Mouse (Mus musculus): ENCODE data around the gene Rbm20. TPM values are rescaled to one million over a fixed set of nuclear protein-coding genes. Genes with fewer than 3 reads are reported as not detected.

Rbm20 gene
- polyA plus RNA-seq, 1 experiment: not detected

GRCm38 (mm10) chr19:53836569-53837454 lies 159.7 kb downstream of the Rbm20 start:
- WGBS: 33% methylated on average over 6 of the region's 6 CpGs
- H3K4me1 ChIP-seq (ENCODE audit: control insufficient read depth, insufficient read depth, low read length): peaks cover 10% of the 10 kb centered on the region
- H3K27ac ChIP-seq (ENCODE audit: insufficient read depth, low read depth, low read length): peak overlapping the region; percentile 18
- H3K4me3 ChIP-seq (ENCODE audit: insufficient read depth, low read depth, low read length): no peak overlapping the region
- TF ChIP-seq POLR2A (IDR thresholded peaks at IDR 0.05; ENCODE audit: insufficient read depth, low read depth, low read length) (no peak), CTCF (IDR thresholded peaks at IDR 0.05; ENCODE audit: insufficient read depth, low read depth, low read length) (no peak)

GRCm38 (mm10) chr19:53838850-53839249 lies 161.7 kb downstream of the Rbm20 start:
- WGBS: 47% methylated on average over 9 of the region's 9 CpGs
- H3K4me1 ChIP-seq (ENCODE audit: control insufficient read depth, insufficient read depth, low read length): peaks cover 10% of the 10 kb centered on the region
- H3K4me3 ChIP-seq (ENCODE audit: insufficient read depth, low read depth, low read length): no peak overlapping the region
- no peak for TF ChIP-seq POLR2A (IDR thresholded peaks at IDR 0.05; ENCODE audit: insufficient read depth, low read depth, low read length)
- TF ChIP-seq CTCF (IDR thresholded peaks at IDR 0.05; ENCODE audit: insufficient read depth, low read depth, low read length): no peak
- H3K27ac ChIP-seq (ENCODE audit: insufficient read depth, low read depth, low read length): no peak overlapping the region

- 75% methylated on average over 6 of the region's 6 CpGs for WGBS
- Histone ChIP-seq H3K27ac (ENCODE audit: insufficient read depth, low read depth, low read length) (no peak overlapping the region), H3K4me3 (ENCODE audit: insufficient read depth, low read depth, low read length) (no peak overlapping the region), H3K4me1 (ENCODE audit: control insufficient read depth, insufficient read depth, low read length) (peaks cover 10% of the 10 kb centered on the region)
- TF ChIP-seq POLR2A (IDR thresholded peaks at IDR 0.05; ENCODE audit: insufficient read depth, low read depth, low read length): no peak
- no peak for TF ChIP-seq CTCF (IDR thresholded peaks at IDR 0.05; ENCODE audit: insufficient read depth, low read depth, low read length)
Measured at GRCm38 (mm10) chr19:53839837-53840236, 162.7 kb downstream of the Rbm20 start.

DNA sequence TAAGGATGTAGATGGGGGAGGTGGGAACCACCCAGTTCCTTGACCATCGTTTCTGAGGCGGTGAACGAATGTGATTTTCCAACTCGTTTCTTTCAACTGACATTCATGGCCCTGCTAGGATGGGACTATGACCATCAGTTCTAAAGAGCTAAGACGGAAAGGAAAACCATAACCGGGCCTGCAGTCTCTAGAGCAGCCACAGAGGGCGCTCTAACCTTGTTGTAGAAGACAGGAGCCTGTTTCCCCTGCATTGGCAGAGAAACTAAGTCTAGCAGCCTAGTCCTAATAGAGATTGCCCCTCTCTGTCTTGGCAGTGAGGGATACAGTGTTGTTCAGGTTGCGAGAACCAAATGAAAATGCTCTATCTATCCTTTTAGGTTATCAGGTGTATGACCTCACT lies 164.8 kb downstream of the Rbm20 start:
- no peak for TF ChIP-seq POLR2A (IDR thresholded peaks at IDR 0.05; ENCODE audit: insufficient read depth, low read depth, low read length)
- Histone ChIP-seq H3K4me1 (ENCODE audit: control insufficient read depth, insufficient read depth, low read length) (peaks cover 5% of the 10 kb centered on the region), H3K4me3 (ENCODE audit: insufficient read depth, low read depth, low read length) (no peak overlapping the region), H3K27ac (ENCODE audit: insufficient read depth, low read depth, low read length) (no peak overlapping the region)
- WGBS: 72% methylated on average over 8 of the region's 8 CpGs

DNA sequence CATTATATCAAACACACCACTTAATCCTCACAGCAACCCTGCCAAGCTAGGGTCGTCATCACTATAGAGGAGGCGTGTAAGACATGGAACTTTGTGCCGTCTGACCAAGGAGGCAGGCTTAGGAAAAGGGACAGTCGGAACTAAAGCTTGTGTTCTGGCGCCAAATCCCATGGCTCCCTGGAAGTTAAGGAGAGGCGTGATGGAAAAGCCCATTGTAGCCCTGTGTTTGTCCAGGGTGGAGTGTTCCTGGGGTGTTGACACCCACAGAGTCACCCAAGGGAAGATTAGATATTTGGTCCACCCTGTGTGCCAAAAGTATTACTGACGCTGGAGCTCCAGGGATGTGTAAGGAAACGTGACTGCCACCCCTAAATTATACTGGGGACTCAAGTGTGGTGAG lies 166.9 kb downstream of the Rbm20 start:
- Histone ChIP-seq H3K4me1 (ENCODE audit: control insufficient read depth, insufficient read depth, low read length) (peaks cover under 1% of the 10 kb centered on the region), H3K4me3 (ENCODE audit: insufficient read depth, low read depth, low read length) (no peak overlapping the region), H3K27ac (ENCODE audit: insufficient read depth, low read depth, low read length) (no peak overlapping the region)
- TF ChIP-seq POLR2A (IDR thresholded peaks at IDR 0.05; ENCODE audit: insufficient read depth, low read depth, low read length): no peak
- no peak for TF ChIP-seq CTCF (IDR thresholded peaks at IDR 0.05; ENCODE audit: insufficient read depth, low read depth, low read length)
- WGBS: 90% methylated on average over 8 of the region's 8 CpGs

DNA sequence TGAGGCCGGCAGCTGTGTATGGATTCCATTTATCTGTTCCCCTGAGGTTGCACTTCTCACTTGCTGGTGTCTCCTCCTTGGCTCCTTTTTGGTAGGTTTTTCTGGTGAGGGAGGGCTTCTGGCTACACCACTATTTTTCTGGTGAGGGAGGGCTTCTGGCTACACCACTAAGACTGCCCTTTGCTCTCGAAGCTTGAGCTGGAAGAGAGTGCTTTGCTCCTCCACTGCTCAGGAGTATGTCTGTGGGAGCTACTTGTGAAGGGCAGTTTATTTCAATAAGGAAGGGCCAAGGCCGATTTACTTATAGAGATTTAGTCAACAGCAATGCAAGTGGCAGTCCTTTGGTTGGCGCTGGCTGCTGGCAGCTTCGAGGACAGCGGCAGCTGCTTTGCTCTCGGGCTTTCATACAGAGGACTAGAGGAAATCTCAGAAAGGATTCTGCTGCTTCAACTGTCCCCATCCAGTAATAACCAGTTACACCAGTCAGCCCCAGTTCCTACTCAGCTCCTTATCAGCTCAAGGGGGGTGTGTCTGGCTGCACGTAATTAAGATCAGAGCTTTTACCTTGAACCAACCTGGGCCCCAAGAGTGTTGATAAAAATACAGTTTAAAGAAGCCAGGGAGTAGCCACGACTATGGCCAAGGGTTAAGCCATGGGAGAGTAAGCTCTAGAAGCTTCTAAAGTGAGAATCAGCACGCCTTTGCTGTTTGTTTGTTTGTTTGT lies 171.3 kb downstream of the Rbm20 start:
- Histone ChIP-seq H3K4me3 (ENCODE audit: insufficient read depth, low read depth, low read length) (no peak overlapping the region), H3K27ac (ENCODE audit: insufficient read depth, low read depth, low read length) (no peak overlapping the region), H3K4me1 (ENCODE audit: control insufficient read depth, insufficient read depth, low read length) (peaks cover 31% of the 10 kb centered on the region)
- 68% methylated on average over 10 of the region's 10 CpGs for WGBS
- TF ChIP-seq CTCF (IDR thresholded peaks at IDR 0.05; ENCODE audit: insufficient read depth, low read depth, low read length): no peak
- TF ChIP-seq POLR2A (IDR thresholded peaks at IDR 0.05; ENCODE audit: insufficient read depth, low read depth, low read length): no peak

DNA sequence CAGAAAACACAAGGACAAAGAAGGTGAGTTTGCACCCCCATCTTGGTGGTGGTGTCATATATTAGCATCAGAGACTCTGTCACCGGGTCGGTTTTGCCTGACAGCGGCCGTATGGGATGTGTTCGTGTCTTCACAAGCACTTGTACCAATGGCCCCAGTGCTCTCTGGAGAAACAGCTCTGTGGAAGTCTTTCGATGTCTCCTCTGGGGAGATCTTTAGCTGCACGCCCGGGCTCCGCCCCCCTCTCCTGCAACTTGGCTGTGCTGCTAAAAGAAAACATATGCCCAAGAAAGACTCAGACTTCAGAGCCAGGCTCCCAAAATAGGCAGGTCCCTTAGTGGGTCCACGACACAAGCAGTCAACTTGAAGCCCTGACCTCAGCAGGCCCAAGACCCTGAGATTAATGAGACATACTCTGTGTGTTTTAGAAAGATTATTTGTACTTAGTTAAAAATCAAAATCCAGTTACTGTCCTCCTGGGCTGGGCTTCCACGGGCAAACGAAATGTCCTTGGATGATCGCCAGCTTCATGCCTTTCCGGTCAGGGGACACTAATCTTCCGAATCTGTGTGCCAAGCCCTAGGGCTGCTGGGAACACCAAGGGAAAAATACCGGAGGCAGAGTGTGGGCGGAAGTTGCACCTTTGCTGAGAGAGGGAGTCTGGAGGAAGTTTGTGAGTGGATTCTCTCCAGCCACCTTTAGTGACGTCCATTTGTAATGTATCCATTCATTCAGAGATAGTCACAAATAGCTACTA lies 173.2 kb downstream of the Rbm20 start:
- no peak overlapping the region for H3K4me3 ChIP-seq (ENCODE audit: insufficient read depth, low read depth, low read length)
- no peak overlapping the region for H3K27ac ChIP-seq (ENCODE audit: insufficient read depth, low read depth, low read length)
- no peak for TF ChIP-seq CTCF (IDR thresholded peaks at IDR 0.05; ENCODE audit: insufficient read depth, low read depth, low read length)
- TF ChIP-seq POLR2A (IDR thresholded peaks at IDR 0.05; ENCODE audit: insufficient read depth, low read depth, low read length): no peak
- 41% methylated on average over 18 of the region's 18 CpGs for WGBS
- H3K4me1 ChIP-seq (ENCODE audit: control insufficient read depth, insufficient read depth, low read length): peaks cover 39% of the 10 kb centered on the region

DNA sequence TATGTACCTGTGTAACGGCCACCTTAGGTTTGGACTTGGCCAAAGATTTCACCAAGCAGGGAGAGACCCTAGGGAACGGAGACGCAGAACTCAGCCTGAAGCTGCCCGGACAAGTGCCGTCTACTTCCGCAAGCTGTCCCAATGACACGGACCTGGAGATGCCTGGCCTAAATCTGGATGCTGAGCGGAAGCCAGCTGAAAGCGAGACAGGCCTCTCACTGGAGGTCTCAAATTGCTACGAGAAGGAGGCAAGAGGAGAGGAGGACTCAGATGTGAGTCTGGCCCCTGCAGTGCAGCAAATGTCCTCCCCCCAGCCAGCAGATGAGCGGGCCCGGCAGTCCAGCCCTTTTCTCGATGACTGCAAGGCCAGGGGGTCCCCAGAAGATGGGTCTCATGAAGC lies 174.2 kb downstream of the Rbm20 start:
- WGBS: 64% methylated on average over 13 of the region's 13 CpGs
- Histone ChIP-seq H3K27ac (ENCODE audit: insufficient read depth, low read depth, low read length) (peak overlapping the region; percentile 74), H3K4me3 (ENCODE audit: insufficient read depth, low read depth, low read length) (no peak overlapping the region), H3K4me1 (ENCODE audit: control insufficient read depth, insufficient read depth, low read length) (peaks cover 45% of the 10 kb centered on the region)
- TF ChIP-seq POLR2A (IDR thresholded peaks at IDR 0.05; ENCODE audit: insufficient read depth, low read depth, low read length) (no peak), CTCF (IDR thresholded peaks at IDR 0.05; ENCODE audit: insufficient read depth, low read depth, low read length) (no peak)
